Mouse (Mus musculus) megakaryocyte progenitor cell, adult 5-6 weeks (primary cell): Measurements from ENCODE around the gene Olfml2a. TPM values are rescaled to one million over a fixed set of nuclear protein-coding genes. Genes with fewer than 3 reads are reported as not detected.
A peak's percentile ranks its signal among the peaks of the same experiment; 100 is the strongest.

Experiments used
- ATAC-seq: replicated peaks from 2 replicates; pipeline ENCODE4 v1.8.0; 2016; ENCODE audit warnings: mild to moderate bottlenecking, moderate TSS enrichment, inconsistent platforms; ENCODE audit not compliant: poor library complexity
- total RNA-seq, 2 experiments: library from RNA; stranded (forward) in 1 of 2; stranded (reverse) in 1 of 2; fragments of 157-497, 149-512 nt in 1 of 2; fragments of 200-1000 nt in 1 of 2; gene quantifications; 2 replicates each; pipeline versions ENCODE4 v1.2.3 to v1.2.4; 2015 to 2017

The Olfml2a gene
- 0.17 TPM in 1 of 2 replicates, not detected in the other for total RNA-seq (2015)
- 0.03 TPM in 1 of 2 replicates, not detected in the other for total RNA-seq (2017)

GRCm38 (mm10) chr2:38931851-38932667 is at the start of gene Olfml2a:
Gene Olfml2a (plus strand): TSS chr2:38931978.
- ATAC-seq, result peak; percentile 78

GRCm38 (mm10) chr2:38902866-38903265 is 28.9 kb upstream of the Olfml2a start:
- 0 out of 2 replicates have a peak, but pooled peaks have one; percentile 26 for ATAC-seq

GRCm38 (mm10) chr2:38904290-38904689 is 27.5 kb upstream of the Olfml2a start:
- ATAC-seq, result no peak

- no peak for ATAC-seq
These were observed 25.7 kb upstream of the Olfml2a start for GRCm38 (mm10) chr2:38906097-38906496.

GRCm38 (mm10) chr2:38908604-38909003 is 23.2 kb upstream of the Olfml2a start:
- ATAC-seq, result no peak

- ATAC-seq, result no peak
These were observed 17.3 kb upstream of the Olfml2a start for GRCm38 (mm10) chr2:38914517-38914916.

GRCm38 (mm10) chr2:38914965-38915364 is 16.8 kb upstream of the Olfml2a start:
- ATAC-seq, result no peak

- no peak for ATAC-seq
These were observed 14.7 kb upstream of the Olfml2a start for GRCm38 (mm10) chr2:38916947-38917691.

GRCm38 (mm10) chr2:38921374-38921773 is 10.4 kb upstream of the Olfml2a start:
- no peak for ATAC-seq

GRCm38 (mm10) chr2:38923471-38923870 is 8.3 kb upstream of the Olfml2a start:
- no peak for ATAC-seq

- no peak for ATAC-seq
These were observed 7.9 kb upstream of the Olfml2a start for GRCm38 (mm10) chr2:38923911-38924310.

GRCm38 (mm10) chr2:38924571-38924970 is 7.2 kb upstream of the Olfml2a start:
- ATAC-seq, result no peak

GRCm38 (mm10) chr2:38925171-38926080 is 6.4 kb upstream of the Olfml2a start:
- no peak for ATAC-seq

GRCm38 (mm10) chr2:38926145-38926891 is 5.5 kb upstream of the Olfml2a start:
- ATAC-seq, result peak; percentile 92

- ATAC-seq, result peak; percentile 47
These were observed 4.4 kb upstream of the Olfml2a start, which contains the start of gene Nr6a1 for GRCm38 (mm10) chr2:38927115-38927979. Gene Nr6a1 (minus strand): TSS chr2:38927688.

GRCm38 (mm10) chr2:38930269-38930668 is 1.5 kb upstream of the Olfml2a start:
- ATAC-seq, result no peak

- ATAC-seq, result no peak
These were observed 2.2 kb downstream of the Olfml2a start for GRCm38 (mm10) chr2:38933931-38934330.

GRCm38 (mm10) chr2:38934936-38935335 is 3.2 kb downstream of the Olfml2a start:
- no peak for ATAC-seq
